23 mouse cellular contexts compared by ENCODE assay signal in genomic region chr14:22222574-22222973, GRCm38 (mm10).
"Had no signal": no experiment of that assay in that cellular context is flagged by ENCODE, and none has a peak within 500 bp of the region (broad histone marks: within the 10 kb centered on the region; RNA-seq: fewer than 3 reads in every experiment).

No protein-coding gene starts in this region.

- H3K9me3 ChIP-seq: heart, embryonic 13.5 days; heart, embryonic 15.5 days; hindbrain, embryonic 15.5 days; kidney, embryonic 15.5 days had no signal

- H3K27ac ChIP-seq: heart, adult 2 months; heart, embryonic 13.5 days; heart, embryonic 15.5 days; hindbrain, embryonic 13.5 days; hindbrain, embryonic 15.5 days; hindbrain, postnatal 0 days; kidney, embryonic 15.5 days; kidney, postnatal 0 days; limb, embryonic 13.5 days had no signal

- H3K9ac ChIP-seq: forebrain, postnatal 0 days; heart, embryonic 13.5 days; heart, embryonic 15.5 days; hindbrain, embryonic 13.5 days; hindbrain, embryonic 15.5 days; kidney, embryonic 15.5 days; limb, embryonic 13.5 days had no signal

- DNase-seq: forebrain, postnatal 0 days; gastrocnemius, postnatal 14 days; gastrocnemius, postnatal 36 days; heart, adult 2 months; heart, postnatal 14 days; heart, postnatal 36 days; kidney, adult 11 months; kidney, adult 2 months; kidney, adult 9 months; kidney, postnatal 14 days; kidney, postnatal 36 days; layer of hippocampus, adult 9-11 months; layer of hippocampus, postnatal 36 days; left cerebral cortex, postnatal 4 days had no signal

- H3K4me1 ChIP-seq: heart, embryonic 13.5 days; heart, embryonic 15.5 days; hindbrain, embryonic 13.5 days; hindbrain, embryonic 15.5 days; limb, embryonic 13.5 days had no signal

- H3K36me3 ChIP-seq: heart, embryonic 13.5 days; heart, embryonic 15.5 days; hindbrain, embryonic 13.5 days; hindbrain, embryonic 15.5 days; kidney, embryonic 15.5 days; limb, embryonic 13.5 days had no signal

- H3K4me2 ChIP-seq: heart, embryonic 11.5 days; heart, embryonic 13.5 days; heart, embryonic 15.5 days; hindbrain, embryonic 13.5 days; hindbrain, embryonic 15.5 days; kidney, embryonic 15.5 days; limb, embryonic 13.5 days had no signal

- ATAC-seq: forebrain, postnatal 0 days; hindbrain, postnatal 0 days had no signal

- H3K27me3 ChIP-seq: heart, embryonic 13.5 days; heart, embryonic 15.5 days; hindbrain, embryonic 13.5 days; hindbrain, embryonic 15.5 days; kidney, embryonic 15.5 days; limb, embryonic 13.5 days had no signal

- H3K4me3 ChIP-seq: heart, adult 2 months; heart, embryonic 13.5 days; heart, embryonic 15.5 days; hindbrain, embryonic 13.5 days; hindbrain, embryonic 15.5 days; kidney, embryonic 15.5 days; limb, embryonic 13.5 days had no signal
